Mouse (Mus musculus) midbrain, embryonic 14.5 days (tissue): ENCODE results near the gene Ssbp3. TPM values are rescaled to one million over a fixed set of nuclear protein-coding genes. Genes with fewer than 3 reads are reported as not detected.
A peak's percentile ranks its signal among the peaks of the same experiment; 100 is the strongest.

Source experiments
- ATAC-seq: fragments of 200-750 bp; cut with Nextera tagmentation; 2 replicates; pipeline ENCODE4 v1.8.0; 2017; ENCODE audit warnings: moderate number of reproducible peaks, moderate library complexity; ENCODE audit not compliant: low FRiP score, low TSS enrichment
- DNase-seq: peaks from one replicate; pipeline ENCODE4 v3.0.0-alpha.2; 2015
- H3K27ac ChIP-seq: fragments of 300-500 bp; sonication (generic); replicated peaks from 2 replicates; pipeline ENCODE4 v1.5.1; 2014; ENCODE audit warnings: mild to moderate bottlenecking, low read depth, low read length, moderate library complexity
- H3K27me3 ChIP-seq: fragments of 300-500 bp; sonication (generic); 2 replicates; pipeline ENCODE4 v1.6.1; 2014; ENCODE audit warnings: low read length, control low read depth, mixed read lengths; ENCODE audit not compliant: control insufficient read depth, insufficient read depth
- H3K36me3 ChIP-seq: fragments of 300-500 bp; sonication (generic); 2 replicates; pipeline ENCODE4 v1.6.1; 2014; ENCODE audit warnings: low read length, control low read depth; ENCODE audit not compliant: control insufficient read depth, insufficient read depth
- H3K4me1 ChIP-seq: fragments of 300-500 bp; sonication (generic); 2 replicates; pipeline ENCODE4 v1.6.1; 2014; ENCODE audit warnings: mild to moderate bottlenecking, antibody characterized with exemption, low read length, control low read depth; ENCODE audit not compliant: control insufficient read depth, insufficient read depth
- H3K4me2 ChIP-seq: fragments of 300-500 bp; sonication (generic); 2 replicates; pipeline ENCODE4 v1.6.1; 2014; ENCODE audit warnings: mild to moderate bottlenecking, low read length, moderate library complexity
- H3K4me3 ChIP-seq: fragments of 300-500 bp; sonication (generic); replicated peaks from 2 replicates; pipeline ENCODE4 v1.5.1; 2014; ENCODE audit warnings: low read depth, low read length
- H3K9ac ChIP-seq: fragments of 300-500 bp; sonication (generic); replicated peaks from 2 replicates; pipeline ENCODE4 v1.6.1; 2014; ENCODE audit warnings: mild to moderate bottlenecking, low read length, moderate library complexity
- H3K9me3 ChIP-seq: fragments of 300-500 bp; sonication (generic); 2 replicates; pipeline ENCODE4 v1.6.1; 2016; ENCODE audit warnings: low read length, control low read depth, mixed read lengths; ENCODE audit not compliant: control insufficient read depth
- WGBS: fragments of 180-500 bp; shearing (Covaris S2); extraction: QIAGEN DNeasy Blood & Tissue Kit; methylation state at CpG from one replicate; pipeline ENCODE4 v1.1.7; 2014; 5-methylcytosine and 5-hydroxymethylcytosine counted together
- polyA plus RNA-seq: library from polyadenylated mRNA; unstranded; fragments of >200 nt; fragmentation: Nextera tagmentation; extraction: Ambion mirVana; gene quantifications from 2 replicates; pipeline ENCODE4 v1.2.1, GENCODE M21; 2014

Gene Ssbp3
- polyA plus RNA-seq, 1 experiment from 2014 or later = 147 TPM

- no peaks in the 10 kb centered on the region for H3K9me3 ChIP-seq
- H3K27me3 ChIP-seq = no peaks in the 10 kb centered on the region
- DNase-seq = no peak
- no peak overlapping the region for H3K9ac ChIP-seq
- no peak overlapping the region for H3K4me3 ChIP-seq
- WGBS = 18% methylated on average over 6 of the region's 6 CpGs
- no peak overlapping the region for H3K4me2 ChIP-seq
- no peaks in the 10 kb centered on the region for H3K36me3 ChIP-seq
- no peak overlapping the region for H3K27ac ChIP-seq
- 0 out of 2 replicates have a peak, but pooled peaks cover 2% of the 10 kb centered on the region for H3K4me1 ChIP-seq
- ATAC-seq = no peak
These were observed 9.8 kb upstream of the Ssbp3 start for GRCm38 (mm10) chr4:106900718-106901117.

GRCm38 (mm10) chr4:106901610-106902009 lies 8.9 kb upstream of the Ssbp3 start:
- Histone ChIP-seq H3K9me3 (no peaks in the 10 kb centered on the region), H3K4me2 (no peak overlapping the region), H3K27me3 (no peaks in the 10 kb centered on the region), H3K9ac (no peak overlapping the region), H3K36me3 (no peaks in the 10 kb centered on the region), H3K4me1 (0 out of 2 replicates have a peak, but pooled peaks cover 2% of the 10 kb centered on the region), H3K4me3 (no peak overlapping the region), H3K27ac (no peak overlapping the region)
- 82% methylated on average over 3 of the region's 3 CpGs for WGBS
- DNase-seq (no peak), ATAC-seq (no peak)

- Histone ChIP-seq H3K4me1 (peaks cover 2% of the 10 kb centered on the region; the same call in 1 of the 2 replicates), H3K36me3 (no peaks in the 10 kb centered on the region), H3K4me2 (no peak overlapping the region), H3K4me3 (no peak overlapping the region), H3K27me3 (no peaks in the 10 kb centered on the region), H3K9ac (no peak overlapping the region), H3K27ac (no peak overlapping the region), H3K9me3 (no peaks in the 10 kb centered on the region)
- DNase-seq (no peak), ATAC-seq (no peak)
- 49% methylated on average over 8 of the region's 8 CpGs for WGBS
These were observed 8.3 kb upstream of the Ssbp3 start for GRCm38 (mm10) chr4:106902157-106902556.

GRCm38 (mm10) chr4:106905898-106906297 lies 4.6 kb upstream of the Ssbp3 start:
- DNase-seq = no peak
- no peak overlapping the region for H3K4me3 ChIP-seq
- 94% methylated on average over 3 of the region's 3 CpGs for WGBS

GRCm38 (mm10) chr4:106907701-106908425 lies 2.6 kb upstream of the Ssbp3 start:
- H3K36me3 ChIP-seq = no peaks in the 10 kb centered on the region
- H3K9me3 ChIP-seq = no peaks in the 10 kb centered on the region
- H3K9ac ChIP-seq = no peak overlapping the region; the same call in 1 of the 2 replicates
- peak overlapping the region; percentile 3; the same call in 1 of the 2 replicates for H3K4me2 ChIP-seq
- DNase-seq (peak; percentile 33), ATAC-seq (no peak)
- no peaks in the 10 kb centered on the region for H3K27me3 ChIP-seq
- peak overlapping the region; percentile 99; the same call in 1 of the 2 replicates for H3K27ac ChIP-seq
- H3K4me1 ChIP-seq = peaks cover 25% of the 10 kb centered on the region
- 15% methylated on average over 17 of the region's 17 CpGs for WGBS
- H3K4me3 ChIP-seq = no peak overlapping the region

More at GRCm38 (mm10) chr4:106905898-106906297, 4.6 kb upstream of the Ssbp3 start:
- Histone ChIP-seq H3K27ac (no peak overlapping the region), H3K9me3 (no peaks in the 10 kb centered on the region), H3K27me3 (no peaks in the 10 kb centered on the region), H3K4me2 (no peak overlapping the region), H3K9ac (no peak overlapping the region), H3K4me1 (peaks cover 25% of the 10 kb centered on the region), H3K36me3 (no peaks in the 10 kb centered on the region)
- no peak for ATAC-seq

GRCm38 (mm10) chr4:106908426-106908809 lies 2.1 kb upstream of the Ssbp3 start:
- ATAC-seq = no peak
- no peaks in the 10 kb centered on the region for H3K9me3 ChIP-seq
- peak overlapping the region; percentile 96; the same call in 1 of the 2 replicates for H3K4me2 ChIP-seq
- no peak for DNase-seq
- H3K27me3 ChIP-seq = no peaks in the 10 kb centered on the region
- no peak overlapping the region for H3K9ac ChIP-seq
- H3K4me1 ChIP-seq = peaks cover 29% of the 10 kb centered on the region
- no peak overlapping the region for H3K4me3 ChIP-seq
- H3K27ac ChIP-seq = peak overlapping the region; percentile 99
- H3K36me3 ChIP-seq = peaks cover 1% of the 10 kb centered on the region; the same call in 1 of the 2 replicates
- WGBS = 17% methylated on average over 3 of the region's 3 CpGs

- 4% methylated on average over 10 of the region's 10 CpGs for WGBS
- Histone ChIP-seq H3K9ac (peak overlapping the region; percentile 45; the same call in 1 of the 2 replicates), H3K27ac (peak overlapping the region; percentile 99), H3K4me2 (peak overlapping the region; percentile 96), H3K4me3 (0 out of 2 replicates have a peak overlapping the region, but pooled peaks have one; percentile 100), H3K36me3 (peaks cover 9% of the 10 kb centered on the region), H3K9me3 (no peaks in the 10 kb centered on the region), H3K27me3 (no peaks in the 10 kb centered on the region), H3K4me1 (peaks cover 36% of the 10 kb centered on the region)
- ATAC-seq (no peak), DNase-seq (peak; percentile 69)
These were observed 1.4 kb upstream of the Ssbp3 start for GRCm38 (mm10) chr4:106908950-106909751.

- Histone ChIP-seq H3K36me3 (peaks cover 9% of the 10 kb centered on the region), H3K4me1 (peaks cover 42% of the 10 kb centered on the region), H3K4me3 (peak overlapping the region; percentile 100), H3K27ac (peak overlapping the region; percentile 99), H3K9me3 (no peaks in the 10 kb centered on the region), H3K9ac (peak overlapping the region; percentile 45; the same call in 1 of the 2 replicates), H3K4me2 (peak overlapping the region; percentile 96), H3K27me3 (no peaks in the 10 kb centered on the region)
- WGBS = 1% methylated on average over 6 of the region's 6 CpGs
- DNase-seq = no peak
- no peak for ATAC-seq
These were observed 704 bp upstream of the Ssbp3 start for GRCm38 (mm10) chr4:106909797-106910196.
